Mouse (Mus musculus): Measurements from ENCODE around the gene Igf2. TPM values are rescaled to one million over a fixed set of nuclear protein-coding genes. Genes with fewer than 3 reads are reported as not detected.

Gene Igf2
- polyA plus RNA-seq, 1 experiment from 2014 or later: 316 TPM

- Histone ChIP-seq H3K27me3 (ENCODE audit: control insufficient read depth, insufficient read depth, low read length) (peaks cover 96% of the 10 kb centered on the region), H3K4me2 (ENCODE audit: low read depth) (0 out of 2 replicates have a peak overlapping the region, but pooled peaks have one; percentile 17), H3K27ac (ENCODE audit: low read depth, low read length) (no peak overlapping the region), H3K9ac (ENCODE audit: low read length) (no peak overlapping the region), H3K9me3 (ENCODE audit: control insufficient read depth, low read length) (no peaks in the 10 kb centered on the region), H3K36me3 (ENCODE audit: control insufficient read depth, insufficient read depth, low read length) (no peaks in the 10 kb centered on the region), H3K4me1 (ENCODE audit: control insufficient read depth, insufficient read depth, low read length) (peaks cover 4% of the 10 kb centered on the region; the same call in 1 of the 2 replicates), H3K4me3 (ENCODE audit: low read depth, low read length) (0 out of 2 replicates have a peak overlapping the region, but pooled peaks have one; percentile 43)
- DNase-seq (ENCODE audit: low spot score) (no peak), ATAC-seq (ENCODE audit: insufficient read depth, low FRiP score, low TSS enrichment) (no peak)
These were observed 4.8 kb downstream of the Igf2 start for GRCm38 (mm10) chr7:142661811-142662210.

- Histone ChIP-seq H3K36me3 (ENCODE audit: control insufficient read depth, insufficient read depth, low read length) (no peaks in the 10 kb centered on the region), H3K4me2 (ENCODE audit: low read depth) (peak overlapping the region; percentile 48), H3K4me1 (ENCODE audit: control insufficient read depth, insufficient read depth, low read length) (peaks cover 4% of the 10 kb centered on the region; the same call in 1 of the 2 replicates), H3K9me3 (ENCODE audit: control insufficient read depth, low read length) (no peaks in the 10 kb centered on the region), H3K27me3 (ENCODE audit: control insufficient read depth, insufficient read depth, low read length) (peaks cover 97% of the 10 kb centered on the region), H3K4me3 (ENCODE audit: low read depth, low read length) (peak overlapping the region; percentile 43), H3K9ac (ENCODE audit: low read length) (peak overlapping the region; percentile 74), H3K27ac (ENCODE audit: low read depth, low read length) (peak overlapping the region; percentile 67; the same call in 1 of the 2 replicates)
- DNase-seq (ENCODE audit: low spot score) (peak; percentile 42), ATAC-seq (ENCODE audit: insufficient read depth, low FRiP score, low TSS enrichment) (no peak)
- WGBS: 0% methylated on average over 25 of the region's 25 CpGs
These were observed 5.6 kb downstream of the Igf2 start for GRCm38 (mm10) chr7:142661046-142661445.

GRCm38 (mm10) chr7:142660651-142660945 lies 6.0 kb downstream of the Igf2 start:
- H3K4me3 ChIP-seq (ENCODE audit: low read depth, low read length): peak overlapping the region; percentile 43
- ATAC-seq (ENCODE audit: insufficient read depth, low FRiP score, low TSS enrichment): no peak
- H3K36me3 ChIP-seq (ENCODE audit: control insufficient read depth, insufficient read depth, low read length): no peaks in the 10 kb centered on the region
- no peaks in the 10 kb centered on the region for H3K9me3 ChIP-seq (ENCODE audit: control insufficient read depth, low read length)
- H3K4me1 ChIP-seq (ENCODE audit: control insufficient read depth, insufficient read depth, low read length): peaks cover 4% of the 10 kb centered on the region; the same call in 1 of the 2 replicates
- peak overlapping the region; percentile 67 for H3K27ac ChIP-seq (ENCODE audit: low read depth, low read length)
- peak overlapping the region; percentile 74 for H3K9ac ChIP-seq (ENCODE audit: low read length)
- no peak for DNase-seq (ENCODE audit: low spot score)
- WGBS: under 1% methylated on average over 29 of the region's 29 CpGs
- peak overlapping the region; percentile 48 for H3K4me2 ChIP-seq (ENCODE audit: low read depth)
- H3K27me3 ChIP-seq (ENCODE audit: control insufficient read depth, insufficient read depth, low read length): peaks cover 97% of the 10 kb centered on the region

DNA sequence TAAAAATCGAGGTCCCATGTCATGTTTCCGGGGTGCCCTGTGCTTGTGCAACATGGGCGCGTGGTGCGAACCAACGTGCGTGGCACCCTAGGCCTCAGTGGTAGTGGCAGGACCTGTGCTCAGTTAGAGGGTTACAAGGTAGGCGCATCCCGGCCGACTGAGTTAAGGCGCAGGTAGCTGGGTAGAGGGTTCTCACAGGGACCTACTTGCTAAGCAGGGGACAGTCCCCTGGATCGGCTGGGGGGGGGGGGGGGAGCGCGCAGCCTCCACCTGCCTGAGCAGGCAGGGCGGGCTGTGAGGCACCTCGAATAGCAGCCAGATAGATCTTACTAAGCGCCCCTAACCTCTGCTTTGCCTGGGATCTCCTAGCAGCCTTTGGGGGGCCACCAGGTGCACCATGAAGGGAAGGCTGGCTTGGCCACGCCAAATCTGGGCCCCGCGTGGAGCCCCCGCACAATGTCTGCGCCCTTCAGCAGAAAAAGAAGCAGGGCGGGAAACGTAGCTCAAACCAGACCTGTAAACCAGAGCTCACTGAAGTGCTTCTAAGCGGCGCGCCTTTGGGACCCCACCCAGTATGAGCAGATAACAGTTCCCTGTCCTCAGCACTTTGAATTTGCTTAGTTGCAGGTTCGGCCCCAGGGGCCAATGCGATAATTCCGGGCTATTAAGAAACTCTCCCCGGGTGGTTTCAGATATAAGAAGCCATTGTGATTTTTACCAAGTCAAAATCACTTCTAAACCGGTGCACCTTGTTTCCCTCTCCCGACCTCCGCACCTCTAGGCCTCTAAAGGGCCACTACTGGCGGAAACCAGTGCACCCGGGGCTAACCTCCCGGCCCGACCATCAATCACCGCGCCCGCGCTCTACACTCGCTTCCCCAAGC lies 6.6 kb downstream of the Igf2 start:
- H3K27me3 ChIP-seq (ENCODE audit: control insufficient read depth, insufficient read depth, low read length): peaks cover 97% of the 10 kb centered on the region
- no peaks in the 10 kb centered on the region for H3K9me3 ChIP-seq (ENCODE audit: control insufficient read depth, low read length)
- DNase-seq (ENCODE audit: low spot score) (peak; percentile 61), ATAC-seq (ENCODE audit: insufficient read depth, low FRiP score, low TSS enrichment) (no peak)
- H3K9ac ChIP-seq (ENCODE audit: low read length): peak overlapping the region; percentile 74
- under 1% methylated on average over 43 of the region's 43 CpGs for WGBS
- peak overlapping the region; percentile 43 for H3K4me3 ChIP-seq (ENCODE audit: low read depth, low read length)
- H3K4me2 ChIP-seq (ENCODE audit: low read depth): peak overlapping the region; percentile 48
- H3K4me1 ChIP-seq (ENCODE audit: control insufficient read depth, insufficient read depth, low read length): peaks cover 4% of the 10 kb centered on the region; the same call in 1 of the 2 replicates
- H3K36me3 ChIP-seq (ENCODE audit: control insufficient read depth, insufficient read depth, low read length): no peaks in the 10 kb centered on the region
- peak overlapping the region; percentile 67 for H3K27ac ChIP-seq (ENCODE audit: low read depth, low read length)

- peaks cover 97% of the 10 kb centered on the region for H3K27me3 ChIP-seq (ENCODE audit: control insufficient read depth, insufficient read depth, low read length)
- H3K36me3 ChIP-seq (ENCODE audit: control insufficient read depth, insufficient read depth, low read length): no peaks in the 10 kb centered on the region
- peak overlapping the region; percentile 48 for H3K4me2 ChIP-seq (ENCODE audit: low read depth)
- peak overlapping the region; percentile 50 for H3K9ac ChIP-seq (ENCODE audit: low read length)
- H3K4me1 ChIP-seq (ENCODE audit: control insufficient read depth, insufficient read depth, low read length): peaks cover 4% of the 10 kb centered on the region; the same call in 1 of the 2 replicates
- H3K9me3 ChIP-seq (ENCODE audit: control insufficient read depth, low read length): no peaks in the 10 kb centered on the region
- WGBS: under 1% methylated on average over 30 of the region's 70 CpGs
- peak overlapping the region; percentile 43 for H3K4me3 ChIP-seq (ENCODE audit: low read depth, low read length)
- ATAC-seq (ENCODE audit: insufficient read depth, low FRiP score, low TSS enrichment) (peak; percentile 46; the same call in 1 of the 2 replicates), DNase-seq (ENCODE audit: low spot score) (peak; percentile 64)
- H3K27ac ChIP-seq (ENCODE audit: low read depth, low read length): 0 out of 2 replicates have a peak overlapping the region, but pooled peaks have one; percentile 21
These were observed 7.4 kb downstream of the Igf2 start for GRCm38 (mm10) chr7:142659181-142659681.

DNA sequence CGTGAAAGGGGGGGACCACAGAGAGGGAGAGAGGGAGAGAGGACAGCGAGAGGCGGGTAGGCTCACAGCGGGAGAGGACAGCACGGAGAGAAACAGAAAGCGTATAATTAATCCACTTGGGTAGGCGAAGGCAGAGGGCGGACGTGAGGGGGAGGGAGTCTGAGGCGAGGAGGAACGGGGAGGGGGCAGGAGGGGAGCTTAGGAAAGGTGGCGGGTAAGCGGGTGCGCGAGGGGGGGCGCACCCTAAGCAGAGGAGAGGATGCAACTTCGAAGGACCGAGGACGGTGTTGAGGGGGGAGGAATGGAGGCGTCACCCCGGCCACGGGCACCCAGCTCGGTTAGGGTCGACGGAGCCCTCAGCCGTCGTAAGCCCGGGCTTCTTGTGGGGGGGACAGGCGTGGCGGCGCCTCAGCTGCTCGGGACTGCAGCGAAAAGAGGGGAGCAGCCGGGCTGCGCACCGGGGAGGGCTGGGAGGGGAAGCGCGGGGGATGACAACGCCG lies 7.9 kb downstream of the Igf2 start:
- 0% methylated on average over 33 of the region's 40 CpGs for WGBS
- DNase-seq (ENCODE audit: low spot score) (peak; percentile 44), ATAC-seq (ENCODE audit: insufficient read depth, low FRiP score, low TSS enrichment) (0 out of 2 replicates have a peak, but pooled peaks have one; percentile 17)

GRCm38 (mm10) chr7:142657821-142658614 lies 8.6 kb downstream of the Igf2 start:
- Histone ChIP-seq H3K9me3 (ENCODE audit: control insufficient read depth, low read length) (no peaks in the 10 kb centered on the region), H3K36me3 (ENCODE audit: control insufficient read depth, insufficient read depth, low read length) (no peaks in the 10 kb centered on the region), H3K27me3 (ENCODE audit: control insufficient read depth, insufficient read depth, low read length) (peaks cover 90% of the 10 kb centered on the region), H3K4me2 (ENCODE audit: low read depth) (peak overlapping the region; percentile 48), H3K9ac (ENCODE audit: low read length) (peak overlapping the region; percentile 50), H3K27ac (ENCODE audit: low read depth, low read length) (0 out of 2 replicates have a peak overlapping the region, but pooled peaks have one; percentile 21), H3K4me3 (ENCODE audit: low read depth, low read length) (peak overlapping the region; percentile 43), H3K4me1 (ENCODE audit: control insufficient read depth, insufficient read depth, low read length) (no peaks in the 10 kb centered on the region)
- under 1% methylated on average over 34 of the region's 34 CpGs for WGBS
- DNase-seq (ENCODE audit: low spot score) (peak; percentile 40), ATAC-seq (ENCODE audit: insufficient read depth, low FRiP score, low TSS enrichment) (no peak)

More for the DNA sequence above, 7.9 kb downstream of the Igf2 start:
- Histone ChIP-seq H3K4me1 (ENCODE audit: control insufficient read depth, insufficient read depth, low read length) (no peaks in the 10 kb centered on the region), H3K27me3 (ENCODE audit: control insufficient read depth, insufficient read depth, low read length) (peaks cover 97% of the 10 kb centered on the region), H3K9me3 (ENCODE audit: control insufficient read depth, low read length) (no peaks in the 10 kb centered on the region), H3K4me3 (ENCODE audit: low read depth, low read length) (peak overlapping the region; percentile 43), H3K27ac (ENCODE audit: low read depth, low read length) (0 out of 2 replicates have a peak overlapping the region, but pooled peaks have one; percentile 21), H3K9ac (ENCODE audit: low read length) (peak overlapping the region; percentile 50), H3K36me3 (ENCODE audit: control insufficient read depth, insufficient read depth, low read length) (no peaks in the 10 kb centered on the region), H3K4me2 (ENCODE audit: low read depth) (peak overlapping the region; percentile 48)

DNA sequence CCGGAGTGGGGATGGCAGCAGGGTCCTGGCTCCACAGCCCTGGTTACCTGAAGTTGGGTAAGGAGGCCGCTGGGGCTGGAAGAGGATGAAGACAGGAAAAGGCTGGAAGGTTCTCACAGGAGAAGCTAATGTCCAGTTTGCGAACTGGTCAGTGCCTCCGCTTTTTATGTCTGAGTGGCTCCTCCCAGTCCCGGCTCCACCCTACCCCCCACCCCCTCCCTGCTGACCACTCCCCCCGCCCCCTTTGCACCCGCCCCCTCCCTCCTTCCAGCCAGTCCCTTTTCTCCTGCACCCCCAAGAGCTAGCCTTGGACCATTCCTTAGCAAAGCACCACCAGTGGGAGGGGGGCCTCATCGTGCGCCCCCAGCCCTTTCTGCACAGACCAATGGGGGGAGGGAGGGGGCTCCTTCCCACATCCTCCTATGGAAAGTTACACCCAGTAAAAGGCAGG lies 9.2 kb downstream of the Igf2 start:
- ATAC-seq (ENCODE audit: insufficient read depth, low FRiP score, low TSS enrichment) (no peak), DNase-seq (ENCODE audit: low spot score) (peak; percentile 55)
- Histone ChIP-seq H3K4me2 (ENCODE audit: low read depth) (peak overlapping the region; percentile 48), H3K4me3 (ENCODE audit: low read depth, low read length) (peak overlapping the region; percentile 43), H3K36me3 (ENCODE audit: control insufficient read depth, insufficient read depth, low read length) (no peaks in the 10 kb centered on the region), H3K9ac (ENCODE audit: low read length) (peak overlapping the region; percentile 31; the same call in 1 of the 2 replicates), H3K4me1 (ENCODE audit: control insufficient read depth, insufficient read depth, low read length) (no peaks in the 10 kb centered on the region), H3K9me3 (ENCODE audit: control insufficient read depth, low read length) (no peaks in the 10 kb centered on the region), H3K27me3 (ENCODE audit: control insufficient read depth, insufficient read depth, low read length) (peaks cover 83% of the 10 kb centered on the region), H3K27ac (ENCODE audit: low read depth, low read length) (no peak overlapping the region)
- WGBS: 3% methylated on average over 6 of the region's 9 CpGs

Data from neural tube, embryonic 11.5 days (tissue).